Mouse (Mus musculus) embryo, embryonic 11 days (tissue): ENCODE results near the gene Acot2.

Source experiments
- DNase-seq: peaks from one replicate; pipeline ENCODE4 v3.0.0-alpha.2; 2015

Acot2 gene

GRCm38 (mm10) chr12:84038691-84039111 lies 51.0 kb downstream of the Acot2 start, which contains the start of gene Gm49366:
Gm49366 (plus strand) TSS chr12:84038935.
- DNase-seq: peak; percentile 25

DNA sequence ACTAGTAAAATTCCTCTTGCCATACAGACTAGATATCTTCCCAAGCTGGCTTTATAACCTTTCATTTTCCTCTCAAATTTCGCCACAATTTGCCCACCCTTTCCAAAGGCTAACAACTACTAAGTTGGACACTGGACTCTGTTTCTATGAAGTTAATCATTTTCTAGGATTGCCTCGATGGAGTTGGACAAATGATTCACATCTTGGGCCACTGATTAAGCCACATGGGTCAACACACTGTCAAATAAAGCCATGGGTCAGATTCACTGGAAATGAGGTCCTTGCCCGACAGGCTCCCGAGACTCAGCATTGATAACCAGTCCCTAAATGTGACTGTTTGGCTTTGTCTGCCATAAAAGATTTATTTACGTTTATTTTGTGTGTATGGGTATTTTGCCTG lies 54.6 kb downstream of the Acot2 start:
- no peak for DNase-seq
